Mouse (Mus musculus) hindbrain, embryonic 16.5 days (tissue): Measurements from ENCODE around the gene Hecw2. TPM values are rescaled to one million over a fixed set of nuclear protein-coding genes. Genes with fewer than 3 reads are reported as not detected.

Source experiments
- ATAC-seq: fragments of 200-750 bp; cut with Nextera tagmentation; 2 replicates; pipeline ENCODE4 v1.8.0; 2017; ENCODE audit warnings: moderate TSS enrichment, moderate library complexity
- H3K27ac ChIP-seq: fragments of 300-500 bp; sonication (generic); 2 replicates; pipeline ENCODE4 v1.5.1; 2014; ENCODE audit warnings: low read depth, mild to moderate bottlenecking, control low read depth, low read length, moderate library complexity
- H3K27me3 ChIP-seq: fragments of 300-500 bp; sonication (generic); replicated peaks from 2 replicates; pipeline ENCODE4 v1.6.1; 2014; ENCODE audit warnings: low read length; ENCODE audit not compliant: control insufficient read depth, insufficient read depth
- H3K36me3 ChIP-seq: fragments of 300-500 bp; sonication (generic); 2 replicates; pipeline ENCODE4 v1.6.1; 2014; ENCODE audit warnings: mild to moderate bottlenecking, low read length, moderate library complexity, mixed read lengths; ENCODE audit not compliant: control insufficient read depth, insufficient read depth
- H3K4me1 ChIP-seq: fragments of 300-500 bp; sonication (generic); 2 replicates; pipeline ENCODE4 v1.6.1; 2014; ENCODE audit warnings: low read depth, low read length; ENCODE audit not compliant: control insufficient read depth, insufficient read depth
- H3K4me2 ChIP-seq: fragments of 300-500 bp; sonication (generic); 2 replicates; pipeline ENCODE4 v1.6.1; 2014; ENCODE audit warnings: mild to moderate bottlenecking, low read length, control low read depth, moderate library complexity
- H3K4me3 ChIP-seq: fragments of 300-500 bp; sonication (generic); 2 replicates; pipeline ENCODE4 v1.5.1; 2014; ENCODE audit warnings: mild to moderate bottlenecking, low read length, control low read depth, moderate library complexity
- H3K9ac ChIP-seq: fragments of 300-500 bp; sonication (generic); 2 replicates; pipeline ENCODE4 v1.6.1; 2014; ENCODE audit warnings: low read depth, mild to moderate bottlenecking, control low read depth, low read length, moderate library complexity
- H3K9me3 ChIP-seq: fragments of 300-500 bp; sonication (generic); 2 replicates; pipeline ENCODE4 v1.6.1; 2014; ENCODE audit warnings: mild to moderate bottlenecking, low read length, moderate library complexity; ENCODE audit not compliant: control insufficient read depth
- WGBS: fragments of 180-500 bp; shearing (Covaris S2); extraction: QIAGEN DNeasy Blood & Tissue Kit; methylation state at CpG from one replicate; pipeline ENCODE4 v1.1.7; 2014; 5-methylcytosine and 5-hydroxymethylcytosine counted together
- polyA plus RNA-seq: library from polyadenylated mRNA; unstranded; fragments of >200 nt; fragmentation: Nextera tagmentation; extraction: Ambion mirVana; gene quantifications from 2 replicates; pipeline ENCODE4 v1.2.1, GENCODE M21; 2015

Gene Hecw2
- polyA plus RNA-seq, 1 experiment from 2014 or later = 8.0 TPM

GRCm38 (mm10) chr1:53782956-53783355 is 412.0 kb downstream of the Hecw2 start:
- no peaks in the 10 kb centered on the region for H3K9me3 ChIP-seq
- H3K27me3 ChIP-seq = no peaks in the 10 kb centered on the region; the same call in 1 of the 2 replicates
- no peak overlapping the region for H3K27ac ChIP-seq
- no peak overlapping the region for H3K4me2 ChIP-seq
- no peak overlapping the region for H3K9ac ChIP-seq
- ATAC-seq = no peak
- WGBS = 89% methylated on average over 1 of the region's 1 CpGs
- no peak overlapping the region for H3K4me3 ChIP-seq
- H3K4me1 ChIP-seq = peaks cover 7% of the 10 kb centered on the region
- H3K36me3 ChIP-seq = no peaks in the 10 kb centered on the region

- peaks cover 7% of the 10 kb centered on the region for H3K4me1 ChIP-seq
- ATAC-seq = no peak
- H3K9ac ChIP-seq = no peak overlapping the region
- no peaks in the 10 kb centered on the region for H3K36me3 ChIP-seq
- H3K4me3 ChIP-seq = no peak overlapping the region
- 91% methylated on average over 3 of the region's 3 CpGs for WGBS
- no peaks in the 10 kb centered on the region for H3K9me3 ChIP-seq
- no peaks in the 10 kb centered on the region; the same call in 1 of the 2 replicates for H3K27me3 ChIP-seq
- no peak overlapping the region for H3K27ac ChIP-seq
- H3K4me2 ChIP-seq = no peak overlapping the region
Observed at GRCm38 (mm10) chr1:53782079-53782478, 412.9 kb downstream of the Hecw2 start.

GRCm38 (mm10) chr1:53781311-53781710 is 413.7 kb downstream of the Hecw2 start:
- H3K4me3 ChIP-seq = no peak overlapping the region
- no peak overlapping the region for H3K4me2 ChIP-seq
- H3K9ac ChIP-seq = no peak overlapping the region
- H3K4me1 ChIP-seq = peaks cover 7% of the 10 kb centered on the region
- 84% methylated on average over 1 of the region's 1 CpGs for WGBS
- no peaks in the 10 kb centered on the region for H3K9me3 ChIP-seq
- no peaks in the 10 kb centered on the region for H3K36me3 ChIP-seq
- H3K27me3 ChIP-seq = no peaks in the 10 kb centered on the region; the same call in 1 of the 2 replicates
- no peak overlapping the region for H3K27ac ChIP-seq
- ATAC-seq = no peak

- no peak for ATAC-seq
- H3K4me2 ChIP-seq = no peak overlapping the region
- 92% methylated on average over 7 of the region's 7 CpGs for WGBS
- H3K4me1 ChIP-seq = no peaks in the 10 kb centered on the region
- H3K27me3 ChIP-seq = no peaks in the 10 kb centered on the region
- H3K27ac ChIP-seq = no peak overlapping the region
- no peak overlapping the region for H3K9ac ChIP-seq
- H3K36me3 ChIP-seq = no peaks in the 10 kb centered on the region
- H3K9me3 ChIP-seq = no peaks in the 10 kb centered on the region
- no peak overlapping the region for H3K4me3 ChIP-seq
Observed at GRCm38 (mm10) chr1:53776176-53776905, 418.6 kb downstream of the Hecw2 start.

- no peaks in the 10 kb centered on the region for H3K4me1 ChIP-seq
- H3K36me3 ChIP-seq = no peaks in the 10 kb centered on the region
- H3K4me2 ChIP-seq = no peak overlapping the region
- H3K9ac ChIP-seq = no peak overlapping the region
- H3K27ac ChIP-seq = no peak overlapping the region
- no peak for ATAC-seq
- WGBS = 93% methylated on average over 2 of the region's 2 CpGs
- H3K9me3 ChIP-seq = no peaks in the 10 kb centered on the region
- H3K4me3 ChIP-seq = no peak overlapping the region
- H3K27me3 ChIP-seq = no peaks in the 10 kb centered on the region
Observed at GRCm38 (mm10) chr1:53775545-53775944, 419.4 kb downstream of the Hecw2 start.

GRCm38 (mm10) chr1:53775036-53775435 is 419.9 kb downstream of the Hecw2 start:
- no peaks in the 10 kb centered on the region for H3K4me1 ChIP-seq
- no peaks in the 10 kb centered on the region for H3K9me3 ChIP-seq
- ATAC-seq = no peak
- H3K27me3 ChIP-seq = no peaks in the 10 kb centered on the region
- H3K9ac ChIP-seq = no peak overlapping the region
- H3K36me3 ChIP-seq = no peaks in the 10 kb centered on the region
- H3K27ac ChIP-seq = no peak overlapping the region
- no peak overlapping the region for H3K4me2 ChIP-seq
- WGBS = 82% methylated on average over 6 of the region's 6 CpGs
- H3K4me3 ChIP-seq = no peak overlapping the region

GRCm38 (mm10) chr1:53774571-53774970 is 420.4 kb downstream of the Hecw2 start:
- 93% methylated on average over 3 of the region's 3 CpGs for WGBS
- Histone ChIP-seq H3K4me1 (no peaks in the 10 kb centered on the region), H3K9ac (no peak overlapping the region), H3K27me3 (no peaks in the 10 kb centered on the region), H3K4me2 (no peak overlapping the region), H3K27ac (no peak overlapping the region), H3K36me3 (no peaks in the 10 kb centered on the region), H3K9me3 (no peaks in the 10 kb centered on the region), H3K4me3 (no peak overlapping the region)
- ATAC-seq = no peak

GRCm38 (mm10) chr1:53773994-53774393 is 421.0 kb downstream of the Hecw2 start:
- no peak overlapping the region for H3K27ac ChIP-seq
- ATAC-seq = no peak

GRCm38 (mm10) chr1:53772967-53773366 is 422.0 kb downstream of the Hecw2 start:
- H3K36me3 ChIP-seq = no peaks in the 10 kb centered on the region
- H3K9ac ChIP-seq = no peak overlapping the region
- WGBS = 93% methylated on average over 3 of the region's 3 CpGs
- H3K27me3 ChIP-seq = no peaks in the 10 kb centered on the region
- no peaks in the 10 kb centered on the region for H3K9me3 ChIP-seq
- ATAC-seq = no peak
- H3K4me1 ChIP-seq = no peaks in the 10 kb centered on the region
- H3K27ac ChIP-seq = no peak overlapping the region
- no peak overlapping the region for H3K4me3 ChIP-seq
- H3K4me2 ChIP-seq = no peak overlapping the region

More at GRCm38 (mm10) chr1:53773994-53774393, 421.0 kb downstream of the Hecw2 start:
- no peak overlapping the region for H3K4me3 ChIP-seq
- no peaks in the 10 kb centered on the region for H3K27me3 ChIP-seq
- 55% methylated on average over 6 of the region's 6 CpGs for WGBS
- no peak overlapping the region for H3K9ac ChIP-seq
- no peak overlapping the region for H3K4me2 ChIP-seq
- no peaks in the 10 kb centered on the region for H3K9me3 ChIP-seq
- H3K4me1 ChIP-seq = no peaks in the 10 kb centered on the region
- no peaks in the 10 kb centered on the region for H3K36me3 ChIP-seq
